ENCODE assay signal across 8 mouse cellular contexts in genomic region chr5:118381294-118381675, GRCm38 (mm10).
DNase-seq lines count a peak whose midpoint lies in the region; ATAC-seq and TF ChIP-seq lines count a peak whose summit lies in the region.

No protein-coding gene starts in this region.

- ATAC-seq in heart, embryonic 11.5 days (replicated peaks; ENCODE audit: insufficient number of reproducible peaks, low FRiP score, low TSS enrichment), result 0 out of 2 replicates have a peak, but pooled peaks have one; percentile 50
- ATAC-seq in kidney, embryonic 14.5 days (ENCODE audit: low FRiP score, low TSS enrichment), result peak; percentile 74
- peak; percentile 16; the same call in 1 of the 2 replicates for ATAC-seq in liver, postnatal 0 days
- ATAC-seq in neural tube, embryonic 11.5 days (ENCODE audit: insufficient read depth, low FRiP score, low TSS enrichment), result peak; percentile 73
- ATAC-seq in stomach, postnatal 0 days (ENCODE audit: low FRiP score, low TSS enrichment), result peak; percentile 63

- H3K27ac ChIP-seq in embryonic fibroblast, embryonic 13.5 days (ENCODE audit: insufficient read depth, low read length), result peak overlapping the region; percentile 83
- 0 out of 2 replicates have a peak overlapping the region, but pooled peaks have one; percentile 41 for H3K27ac ChIP-seq in heart, embryonic 11.5 days (ENCODE audit: low read depth, low read length)
- peak overlapping the region; percentile 81 for H3K27ac ChIP-seq in kidney, embryonic 14.5 days (ENCODE audit: low read depth, low read length)
- H3K27ac ChIP-seq in liver, postnatal 0 days (ENCODE audit: low read depth), result peak overlapping the region; percentile 31; the same call in 1 of the 2 replicates
- H3K27ac ChIP-seq in neural tube, embryonic 11.5 days (ENCODE audit: low read depth, low read length), result peak overlapping the region; percentile 67
- peak overlapping the region; percentile 77 for H3K27ac ChIP-seq in stomach, postnatal 0 days (replicated peaks)

- DNase-seq in A20 (ENCODE audit: low read depth, low spot score), result peak; percentile 81
- DNase-seq in adrenal gland, adult 8-10 months, result peak; percentile 35
- DNase-seq in liver, postnatal 0 days, result peak; percentile 81
- peak; percentile 83 for DNase-seq in neural tube, embryonic 11.5 days (ENCODE audit: low spot score)
- DNase-seq in stomach, postnatal 0 days (ENCODE audit: low spot score), result peak; percentile 75

- no peak for TF ChIP-seq CTCF in embryonic fibroblast, embryonic 13.5 days (IDR thresholded peaks at IDR 0.05; ENCODE audit: borderline replicate concordance, insufficient read depth, low read length)
- TF ChIP-seq CTCF in liver, postnatal 0 days (IDR thresholded peaks at IDR 0.05; ENCODE audit: low read depth), result no peak
- no peak for TF ChIP-seq CTCF in stomach, postnatal 0 days (IDR thresholded peaks at IDR 0.05; ENCODE audit: low read depth)

- H3K4me1 ChIP-seq in embryonic fibroblast, embryonic 13.5 days (ENCODE audit: control insufficient read depth, insufficient read depth, low read length), result no peaks in the 10 kb centered on the region
- H3K4me1 ChIP-seq in heart, embryonic 11.5 days (ENCODE audit: control insufficient read depth, insufficient read depth, low read length), result peaks cover 6% of the 10 kb centered on the region; the same call in 1 of the 2 replicates
- peaks cover 25% of the 10 kb centered on the region for H3K4me1 ChIP-seq in kidney, embryonic 14.5 days (ENCODE audit: control insufficient read depth, insufficient read depth, low read length)
- peaks cover 24% of the 10 kb centered on the region for H3K4me1 ChIP-seq in liver, postnatal 0 days (ENCODE audit: insufficient read depth)
- H3K4me1 ChIP-seq in neural tube, embryonic 11.5 days (ENCODE audit: control insufficient read depth, insufficient read depth, low read length), result peaks cover 7% of the 10 kb centered on the region; the same call in 1 of the 2 replicates
- peaks cover 6% of the 10 kb centered on the region; the same call in 1 of the 2 replicates for H3K4me1 ChIP-seq in stomach, postnatal 0 days (replicated peaks; ENCODE audit: control insufficient read depth, insufficient read depth)

- peak overlapping the region; percentile 50 for H3K4me3 ChIP-seq in embryonic fibroblast, embryonic 13.5 days (ENCODE audit: insufficient read depth, low read length)
- peak overlapping the region; percentile 49 for H3K4me3 ChIP-seq in heart, embryonic 11.5 days (ENCODE audit: low read depth, low read length)
- H3K4me3 ChIP-seq in kidney, embryonic 14.5 days (ENCODE audit: low read length), result peak overlapping the region; percentile 46
- H3K4me3 ChIP-seq in liver, postnatal 0 days (ENCODE audit: low read depth, low read length), result peak overlapping the region; percentile 57
- H3K4me3 ChIP-seq in neural tube, embryonic 11.5 days (ENCODE audit: low read depth, low read length), result peak overlapping the region; percentile 34
- peak overlapping the region; percentile 44 for H3K4me3 ChIP-seq in stomach, postnatal 0 days (ENCODE audit: low read depth, low read length)

- WGBS in heart, embryonic 11.5 days (ENCODE audit: insufficient replicate concordance), result 2% methylated on average over 12 of the region's 12 CpGs
- WGBS in kidney, embryonic 14.5 days, result 0% methylated on average over 12 of the region's 12 CpGs
- WGBS in liver, postnatal 0 days (ENCODE audit: insufficient replicate concordance), result under 1% methylated on average over 12 of the region's 12 CpGs
- 0% methylated on average over 12 of the region's 12 CpGs for WGBS in neural tube, embryonic 11.5 days
- under 1% methylated on average over 12 of the region's 12 CpGs for WGBS in stomach, postnatal 0 days

- H3K9me3 ChIP-seq in heart, embryonic 11.5 days (replicated peaks; ENCODE audit: control insufficient read depth, low read length), result no peaks in the 10 kb centered on the region
- no peaks in the 10 kb centered on the region for H3K9me3 ChIP-seq in kidney, embryonic 14.5 days (ENCODE audit: control insufficient read depth, low read length)
- no peaks in the 10 kb centered on the region for H3K9me3 ChIP-seq in liver, postnatal 0 days (ENCODE audit: low read length)
- no peaks in the 10 kb centered on the region for H3K9me3 ChIP-seq in neural tube, embryonic 11.5 days (ENCODE audit: control insufficient read depth, low read length)
- no peaks in the 10 kb centered on the region for H3K9me3 ChIP-seq in stomach, postnatal 0 days (ENCODE audit: control insufficient read depth, low read length)

- TF ChIP-seq POLR2A in embryonic fibroblast, embryonic 13.5 days (IDR thresholded peaks at IDR 0.05; ENCODE audit: low read depth, low read length), result peak; percentile 78

- no peak for TF ChIP-seq EP300 in liver, postnatal 0 days (IDR thresholded peaks at IDR 0.05; ENCODE audit: low read depth)
- TF ChIP-seq EP300 in stomach, postnatal 0 days (optimal IDR thresholded peaks at IDR 0.05), result no peak

- H3K27me3 ChIP-seq in heart, embryonic 11.5 days (ENCODE audit: control insufficient read depth, insufficient read depth, low read length), result 0 out of 2 replicates have a peak, but pooled peaks cover 6% of the 10 kb centered on the region
- no peaks in the 10 kb centered on the region for H3K27me3 ChIP-seq in kidney, embryonic 14.5 days (ENCODE audit: control insufficient read depth, insufficient read depth, low read length)
- peaks cover 6% of the 10 kb centered on the region; the same call in 1 of the 2 replicates for H3K27me3 ChIP-seq in liver, postnatal 0 days (ENCODE audit: insufficient read depth, low read length)
- no peaks in the 10 kb centered on the region for H3K27me3 ChIP-seq in neural tube, embryonic 11.5 days (ENCODE audit: control insufficient read depth, insufficient read depth, low read length)
- no peaks in the 10 kb centered on the region for H3K27me3 ChIP-seq in stomach, postnatal 0 days (ENCODE audit: control insufficient read depth, insufficient read depth, low read length)

- no peaks in the 10 kb centered on the region for H3K36me3 ChIP-seq in heart, embryonic 11.5 days (ENCODE audit: control insufficient read depth, insufficient read depth, low read length)
- no peaks in the 10 kb centered on the region for H3K36me3 ChIP-seq in kidney, embryonic 14.5 days (ENCODE audit: control insufficient read depth, insufficient read depth, low read length)
- H3K36me3 ChIP-seq in liver, postnatal 0 days (replicated peaks; ENCODE audit: insufficient read depth, low read length), result no peaks in the 10 kb centered on the region
- H3K36me3 ChIP-seq in neural tube, embryonic 11.5 days (ENCODE audit: control insufficient read depth, insufficient read depth, low read length), result no peaks in the 10 kb centered on the region
- H3K36me3 ChIP-seq in stomach, postnatal 0 days (ENCODE audit: control insufficient read depth, insufficient read depth, low read length), result no peaks in the 10 kb centered on the region

- peak overlapping the region; percentile 62 for H3K9ac ChIP-seq in heart, embryonic 11.5 days (ENCODE audit: low read depth, low read length)
- peak overlapping the region; percentile 42; the same call in 1 of the 2 replicates for H3K9ac ChIP-seq in kidney, embryonic 14.5 days (ENCODE audit: low read depth, low read length)
- peak overlapping the region; percentile 57; the same call in 1 of the 2 replicates for H3K9ac ChIP-seq in liver, postnatal 0 days (replicated peaks)
- peak overlapping the region; percentile 48 for H3K9ac ChIP-seq in neural tube, embryonic 11.5 days (ENCODE audit: low read length)
- H3K9ac ChIP-seq in stomach, postnatal 0 days (ENCODE audit: low read length), result peak overlapping the region; percentile 43

- peak overlapping the region; percentile 91 for H3K4me2 ChIP-seq in heart, embryonic 11.5 days
- H3K4me2 ChIP-seq in kidney, embryonic 14.5 days (replicated peaks; ENCODE audit: low read depth, low read length), result peak overlapping the region; percentile 72
- H3K4me2 ChIP-seq in liver, postnatal 0 days (ENCODE audit: low read depth, low read length), result peak overlapping the region; percentile 92
- H3K4me2 ChIP-seq in neural tube, embryonic 11.5 days (ENCODE audit: low read depth), result peak overlapping the region; percentile 68
- peak overlapping the region; percentile 74 for H3K4me2 ChIP-seq in stomach, postnatal 0 days (replicated peaks; ENCODE audit: low read depth)

Comparison
In these comparisons a context has a peak if more than half of its experiments do, and no peak if none do; other contexts are left out.
1. Peak in every context shown above with its lines: DNase-seq, ATAC-seq, H3K4me3 ChIP-seq and H3K27ac ChIP-seq.
2. H3K27ac ChIP-seq: peak in every context shown above with its lines; median percentile 83 in embryonic fibroblast, embryonic 13.5 days; 81 in kidney, embryonic 14.5 days; 77 in stomach, postnatal 0 days; 67 in neural tube, embryonic 11.5 days; 41 in heart, embryonic 11.5 days; 31 in liver, postnatal 0 days.
3. ATAC-seq: peak in every context shown above with its lines; median percentile 74 in kidney, embryonic 14.5 days; 73 in neural tube, embryonic 11.5 days; 63 in stomach, postnatal 0 days; 50 in heart, embryonic 11.5 days; 16 in liver, postnatal 0 days.